Mouse (Mus musculus) MEL (cell line): Measurements from ENCODE around the gene Dnajb8. TPM values are rescaled to one million over a fixed set of nuclear protein-coding genes. Genes with fewer than 3 reads are reported as not detected.

Source experiments
- DNase-seq: peaks from one replicate; pipeline ENCODE4 v3.0.0; 2011; ENCODE audit warnings: low read depth, low spot score
- H3K27ac ChIP-seq: 2 replicates; pipeline ENCODE4 v1.5.1; 2012; ENCODE audit warnings: low read depth, mild to moderate bottlenecking, control low read depth, low read length, moderate library complexity; ENCODE audit not compliant: control insufficient read depth
- H3K27me3 ChIP-seq, 2 experiments: fragments of 150-350 bp in 1 of 2; sonication (generic) in 1 of 2; 2 replicates each; pipeline ENCODE4 v1.6.1; 2012; ENCODE audit warnings: low read length in 2 of 2, mild to moderate bottlenecking in 2 of 2, improper control_type of control experiment in 1 of 2, moderate library complexity in 1 of 2; ENCODE audit not compliant: insufficient read depth in 2 of 2, control insufficient read depth in 1 of 2
- H3K36me3 ChIP-seq, 2 experiments: 2 replicates each; pipeline ENCODE4 v1.6.1; 2012 to 2014; ENCODE audit warnings: low read length in 2 of 2, improper control_type of control experiment in 1 of 2, inconsistent platforms in 1 of 2, mild to moderate bottlenecking in 1 of 2; ENCODE audit not compliant: insufficient read depth in 2 of 2, control insufficient read depth in 1 of 2
- H3K4me1 ChIP-seq, 2 experiments: fragments of 150-350 bp in 1 of 2; sonication (generic) in 1 of 2; 2 replicates each; pipeline ENCODE4 v1.6.1; 2012; ENCODE audit warnings: low read length in 2 of 2, improper control_type of control experiment in 1 of 2, mild to moderate bottlenecking in 1 of 2; ENCODE audit not compliant: insufficient read depth in 2 of 2, control insufficient read depth in 1 of 2
- H3K4me3 ChIP-seq, 2 experiments: fragments of 150-350 bp in 1 of 2; sonication (generic) in 1 of 2; 2 replicates each; pipeline ENCODE4 v1.5.1; 2012; ENCODE audit warnings: low read depth in 2 of 2, low read length in 2 of 2, mild to moderate bottlenecking in 2 of 2, moderate library complexity in 2 of 2, control low read depth in 1 of 2, improper control_type of control experiment in 1 of 2; ENCODE audit not compliant: control insufficient read depth in 1 of 2, insufficient read depth in 1 of 2
- H3K79me2 ChIP-seq: 2 replicates; pipeline ENCODE4 v1.6.1; 2012; ENCODE audit warnings: mild to moderate bottlenecking, low read length, moderate library complexity; ENCODE audit not compliant: control insufficient read depth, poor library complexity, insufficient read depth
- H3K9ac ChIP-seq: 2 replicates; pipeline ENCODE4 v1.6.1; 2012; ENCODE audit warnings: low read depth, mild to moderate bottlenecking, control low read depth, low read length, moderate library complexity; ENCODE audit not compliant: control insufficient read depth, poor library complexity, severe bottlenecking
- H3K9me3 ChIP-seq: fragments of 150-350 bp; sonication (generic); replicated peaks from 2 replicates; pipeline ENCODE4 v1.6.1; 2012; ENCODE audit warnings: mild to moderate bottlenecking, low read length, improper control_type of control experiment, moderate library complexity; ENCODE audit not compliant: insufficient read depth
- E2F4 ChIP-seq: IDR thresholded peaks from 2 replicates; pipeline ENCODE4 v1.6.1; 2011; ENCODE audit warnings: low read depth, low read length, improper control_type of control experiment, borderline replicate concordance
- GATA1 ChIP-seq: IDR thresholded peaks from 2 replicates; pipeline ENCODE4 v1.6.1; 2011; ENCODE audit warnings: low read depth, low read length, improper control_type of control experiment
- HCFC1 ChIP-seq: IDR thresholded peaks from 2 replicates; pipeline ENCODE4 v1.6.1; 2012; ENCODE audit warnings: low read depth, mild to moderate bottlenecking, inconsistent platforms, low read length, improper control_type of control experiment, moderate library complexity
- KAT2A ChIP-seq: conservative IDR thresholded peaks from 2 replicates; pipeline ENCODE4 v1.6.1; 2012; ENCODE audit warnings: low read depth, low read length, improper control_type of control experiment, inconsistent platforms
- MAFK ChIP-seq: IDR thresholded peaks from 2 replicates; pipeline ENCODE4 v1.6.1; 2011; ENCODE audit warnings: low read depth, mild to moderate bottlenecking, low read length, improper control_type of control experiment, borderline replicate concordance
- MAZ ChIP-seq: IDR thresholded peaks from 2 replicates; pipeline ENCODE4 v1.6.1; 2012; ENCODE audit warnings: low read depth, mild to moderate bottlenecking, inconsistent platforms, low read length, improper control_type of control experiment
- MEF2A ChIP-seq: IDR thresholded peaks from 2 replicates; pipeline ENCODE4 v1.6.1; 2014; ENCODE audit warnings: low read depth, mild to moderate bottlenecking, inconsistent platforms, low read length, improper control_type of control experiment; ENCODE audit not compliant: poor library complexity, insufficient replicate concordance, severe bottlenecking; ENCODE audit errors: extremely low read depth
- POLR2A ChIP-seq, 2 experiments: IDR thresholded peaks; 2 replicates each; pipeline ENCODE4 v1.6.1; 2011 to 2012; ENCODE audit warnings: low read length in 2 of 2, mild to moderate bottlenecking in 2 of 2, control low read depth in 1 of 2, improper control_type of control experiment in 1 of 2, low read depth in 1 of 2, moderate library complexity in 1 of 2; ENCODE audit not compliant: control insufficient read depth in 1 of 2, insufficient read depth in 1 of 2, poor library complexity in 1 of 2
- POLR2AphosphoS2 ChIP-seq: IDR thresholded peaks from 2 replicates; pipeline ENCODE4 v1.6.1; 2011; ENCODE audit warnings: low read length, improper control_type of control experiment
- RAD21 ChIP-seq: IDR thresholded peaks from 2 replicates; pipeline ENCODE4 v1.6.1; 2011; ENCODE audit warnings: mild to moderate bottlenecking, low read depth, low read length, improper control_type of control experiment
- SMC3 ChIP-seq: IDR thresholded peaks from 2 replicates; pipeline ENCODE4 v1.6.1; 2011; ENCODE audit warnings: low read depth, low read length, improper control_type of control experiment
- TAL1 ChIP-seq: IDR thresholded peaks from 2 replicates; pipeline ENCODE4 v1.6.1; 2012; ENCODE audit warnings: mild to moderate bottlenecking, inconsistent platforms, low read length, moderate library complexity, mixed read lengths
- TBP ChIP-seq: IDR thresholded peaks from 2 replicates; pipeline ENCODE4 v1.8.0; 2011; ENCODE audit warnings: low read depth, low read length, improper control_type of control experiment
- TCF12 ChIP-seq: IDR thresholded peaks from 2 replicates; pipeline ENCODE4 v1.6.1; 2014; ENCODE audit warnings: low read depth, mild to moderate bottlenecking, inconsistent platforms, low read length, improper control_type of control experiment, moderate library complexity
- UBTF ChIP-seq: IDR thresholded peaks from 2 replicates; pipeline ENCODE4 v1.6.1; 2012; ENCODE audit warnings: low read depth, mild to moderate bottlenecking, inconsistent platforms, low read length, improper control_type of control experiment, moderate library complexity, borderline replicate concordance; ENCODE audit not compliant: insufficient read depth
- USF2 ChIP-seq, 2 experiments: IDR thresholded peaks; 2 replicates each; pipeline ENCODE4 v1.6.1; 2011 to 2012; ENCODE audit warnings: improper control_type of control experiment in 2 of 2, low read length in 2 of 2, borderline replicate concordance in 1 of 2, inconsistent platforms in 1 of 2, low read depth in 1 of 2, mild to moderate bottlenecking in 1 of 2; ENCODE audit not compliant: insufficient read depth in 1 of 2
- ZC3H11A ChIP-seq: IDR thresholded peaks from 2 replicates; pipeline ENCODE4 v1.6.1; 2012; ENCODE audit warnings: low read depth, mild to moderate bottlenecking, inconsistent platforms, low read length, improper control_type of control experiment
- ZMIZ1 ChIP-seq: IDR thresholded peaks from 2 replicates; pipeline ENCODE4 v1.6.1; 2012; ENCODE audit warnings: low read depth, mild to moderate bottlenecking, inconsistent platforms, low read length, improper control_type of control experiment, moderate library complexity
- ZNF384 ChIP-seq: IDR thresholded peaks from 2 replicates; pipeline ENCODE4 v1.6.1; 2012; ENCODE audit warnings: low read depth, mild to moderate bottlenecking, inconsistent platforms, low read length, improper control_type of control experiment
- polyA plus RNA-seq, 2 experiments: library from polyadenylated mRNA; stranded (reverse) in 1 of 2; unstranded in 1 of 2; fragments of >175 nt in 1 of 2; fragments of >200 nt in 1 of 2; gene quantifications; 2 replicates each; pipeline versions ENCODE4 v1.2.1 to v1.2.4; 2012; ENCODE audit warnings: low replicate concordance in 2 of 2, low read depth in 1 of 2; ENCODE audit not compliant: insufficient read length in 2 of 2, insufficient read depth in 1 of 2, missing spikeins in 1 of 2
- total RNA-seq: library from RNA; depleted of rRNA; stranded (reverse); fragments of 300-350 nt; gene quantifications from 2 replicates; pipeline ENCODE4 v1.2.3, GENCODE M21; 2012

The Dnajb8 gene
- total and polyA plus RNA-seq, 3 experiments: not detected

DNA sequence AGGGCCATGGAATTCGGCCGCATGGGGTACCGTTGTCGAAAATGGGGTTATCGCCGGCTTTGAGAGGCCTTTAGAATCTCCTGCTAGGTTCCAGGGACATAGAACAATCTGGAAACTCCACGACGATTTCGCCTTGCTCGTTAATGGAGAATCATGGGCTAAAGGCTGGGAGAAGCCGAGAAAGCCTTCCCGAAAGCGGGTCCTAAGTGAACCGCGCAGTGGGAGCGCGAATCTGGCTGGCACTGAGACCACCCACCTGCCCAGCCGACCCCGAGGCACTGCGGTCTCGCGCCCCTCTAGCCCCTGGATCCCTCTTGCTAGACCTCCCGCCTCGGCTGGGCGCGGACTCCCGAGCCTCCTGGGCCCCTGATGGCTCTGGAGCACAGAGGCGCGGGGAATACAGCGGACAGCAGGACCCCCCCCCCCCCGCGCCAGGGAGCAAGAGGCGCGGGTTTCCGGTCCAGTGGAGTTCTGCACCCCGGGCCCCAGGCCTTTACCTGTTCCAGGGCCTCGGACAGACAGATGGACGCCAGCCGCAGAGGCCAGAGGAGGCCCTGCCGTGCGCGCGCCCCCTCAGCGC, 25.2 kb upstream of the Dnajb8 start:
- Histone ChIP-seq H3K27me3 (no peaks in the 10 kb centered on the region), H3K36me3 (peaks cover 0 to 11% of the 10 kb centered on the region in 2 experiments; a peak in 2 of 4 replicates), H3K27ac (no peak overlapping the region), H3K9ac (no peak overlapping the region), H3K4me1 (peaks cover 8 to 21% of the 10 kb centered on the region in 2 experiments), H3K79me2 (peaks cover 18% of the 10 kb centered on the region), H3K4me3 (no peak overlapping the region), H3K9me3 (no peaks in the 10 kb centered on the region)
- DNase-seq: no peak
- TF ChIP-seq ZNF384: no peak

DNA sequence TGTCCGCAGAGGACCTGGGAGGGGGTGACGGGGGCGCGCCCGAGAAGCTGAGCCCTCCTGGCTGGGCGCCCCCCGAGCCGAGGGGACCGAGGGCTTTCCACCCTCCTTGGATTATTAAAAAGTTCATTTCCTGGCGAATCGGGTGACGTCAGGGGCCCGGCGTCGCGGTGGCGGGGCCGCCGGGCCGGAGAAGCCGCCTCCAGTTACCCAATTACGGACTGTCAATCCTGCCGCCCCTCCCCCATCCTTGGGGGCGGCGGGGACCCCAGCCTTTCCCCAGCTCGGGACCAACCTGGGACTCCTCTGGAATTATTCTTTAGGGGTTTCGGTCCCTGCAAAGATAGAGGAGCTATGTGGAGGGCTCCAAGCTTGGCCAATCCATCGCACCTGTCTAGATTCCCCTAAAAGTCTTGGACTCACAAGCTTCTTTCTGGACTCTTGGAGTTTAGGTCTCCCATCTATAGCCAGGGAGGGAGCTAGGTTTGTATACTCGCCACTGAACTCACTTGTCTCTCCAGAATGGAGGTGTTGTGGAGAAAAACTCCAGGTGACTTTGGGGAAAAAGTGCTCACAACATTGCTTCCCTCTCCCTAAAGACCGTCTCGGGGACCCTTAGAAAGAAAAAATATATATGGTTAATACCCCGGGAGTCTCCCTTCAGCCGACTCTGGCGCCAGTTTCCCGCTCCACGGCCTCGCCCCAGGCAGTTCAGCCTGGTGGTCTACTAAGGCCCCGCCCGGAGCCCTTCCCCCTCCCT, 24.6 kb upstream of the Dnajb8 start:
- H3K79me2 ChIP-seq: peaks cover 18% of the 10 kb centered on the region
- no peak overlapping the region for H3K4me3 ChIP-seq
- peaks cover 12 to 22% of the 10 kb centered on the region in 2 experiments for H3K4me1 ChIP-seq
- no peak overlapping the region for H3K27ac ChIP-seq
- TF ChIP-seq MEF2A (no peak), E2F4 (no peak), SMC3 (no peak), GATA1 (no peak), POLR2A (IDR thresholded peaks at IDR 0.05; ENCODE audit: control insufficient read depth in 1 of 2, insufficient read depth in 1 of 2, low read depth in 1 of 2, low read length in 2 of 2, poor library complexity in 1 of 2) (no peak), TCF12 (no peak), USF2 (IDR thresholded peaks at IDR 0.05; ENCODE audit: borderline replicate concordance in 1 of 2, insufficient read depth in 1 of 2, low read depth in 1 of 2, low read length in 2 of 2) (no peak), POLR2AphosphoS2 (no peak), ZMIZ1 (no peak), RAD21 (no peak), ZC3H11A (no peak), UBTF (no peak), MAZ (no peak), MAFK (no peak), HCFC1 (no peak), KAT2A (no peak), TBP (no peak), ZNF384 (no peak), TAL1 (no peak)
- H3K36me3 ChIP-seq: peaks cover 0 to 12% of the 10 kb centered on the region in 2 experiments; a peak in 2 of 4 replicates
- no peak for DNase-seq
- H3K27me3 ChIP-seq: no peaks in the 10 kb centered on the region
- no peaks in the 10 kb centered on the region for H3K9me3 ChIP-seq
- H3K9ac ChIP-seq: no peak overlapping the region
